Mouse (Mus musculus): ENCODE results near the gene Nfam1.
A peak's percentile ranks its signal among the peaks of the same experiment; 100 is the strongest.

The Nfam1 gene

GRCm38 (mm10) chr15:82958253-82958701 is 74.8 kb downstream of the Nfam1 start:
- peak; percentile 35 to 47 for DNase-seq

- no peak for DNase-seq
Measured at GRCm38 (mm10) chr15:82956721-82957120, 76.4 kb downstream of the Nfam1 start.

GRCm38 (mm10) chr15:82956310-82956709 is 76.8 kb downstream of the Nfam1 start:
- DNase-seq = no peak

GRCm38 (mm10) chr15:82955286-82955685 is 77.8 kb downstream of the Nfam1 start:
- DNase-seq = no peak

GRCm38 (mm10) chr15:82954034-82954433 is 79.1 kb downstream of the Nfam1 start:
- no peak for DNase-seq

GRCm38 (mm10) chr15:82953096-82953495 is 80.0 kb downstream of the Nfam1 start:
- DNase-seq = no peak

- no peak for DNase-seq
Measured at GRCm38 (mm10) chr15:82952292-82952705, 80.8 kb downstream of the Nfam1 start.

GRCm38 (mm10) chr15:82950246-82950645 is 82.9 kb downstream of the Nfam1 start:
- DNase-seq = no peak

GRCm38 (mm10) chr15:82947431-82947830 is 85.7 kb downstream of the Nfam1 start:
- DNase-seq = no peak

GRCm38 (mm10) chr15:82944479-82945195 is 88.5 kb downstream of the Nfam1 start:
- no peak for DNase-seq
